Mouse (Mus musculus): ENCODE measurements around the gene Actr8. TPM values are rescaled to one million over a fixed set of nuclear protein-coding genes. Genes with fewer than 3 reads are reported as not detected.
A peak's percentile ranks its signal among the peaks of the same experiment; 100 is the strongest.

Actr8 gene
- 43.1 and 44.0 TPM in 2 replicates for polyA plus RNA-seq (2014; fragmentation: Nextera tagmentation; extraction: Ambion mirVana)

- WGBS, result 1% methylated on average over 43 of the region's 44 CpGs
- peaks cover 58% of the 10 kb centered on the region for H3K36me3 ChIP-seq (ENCODE audit: control insufficient read depth, insufficient read depth, low read length)
These were observed at the start of gene Actr8 for GRCm38 (mm10) chr14:29978254-29979204. TSS of gene Actr8 (plus strand) at chr14:29978337.

GRCm38 (mm10) chr14:29928966-29929365 is 49.2 kb upstream of the Actr8 start:
- Histone ChIP-seq H3K27ac (replicated peaks in 1 of 2; ENCODE audit: control insufficient read depth in 1 of 2, insufficient read depth in 1 of 2, low read depth in 2 of 2, low read length in 2 of 2) (no peak overlapping the region), H3K4me2 (ENCODE audit: low read length) (no peak overlapping the region), H3K27me3 (ENCODE audit: control insufficient read depth, insufficient read depth, low read length) (no peaks in the 10 kb centered on the region), H3K4me1 (ENCODE audit: control insufficient read depth in 2 of 2, insufficient read depth in 2 of 2, low read length in 2 of 2) (no peaks in the 10 kb centered on the region), H3K9me3 (ENCODE audit: control insufficient read depth, low read length) (peaks cover 5% of the 10 kb centered on the region; the same call in 1 of the 2 replicates), H3K9ac (ENCODE audit: low read length) (no peak overlapping the region), H3K4me3 (ENCODE audit: control insufficient read depth in 1 of 2, insufficient read depth in 1 of 2, low read depth in 1 of 2, low read length in 2 of 2) (no peak overlapping the region), H3K36me3 (ENCODE audit: control insufficient read depth, insufficient read depth, low read length) (no peaks in the 10 kb centered on the region)
- no peak for ATAC-seq (ENCODE audit: insufficient number of reproducible peaks, insufficient read depth, low FRiP score, low read depth)
- WGBS, result 57% methylated on average over 4 of the region's 4 CpGs

More at GRCm38 (mm10) chr14:29978254-29979204, at the start of gene Actr8:
- no peaks in the 10 kb centered on the region for H3K27me3 ChIP-seq (ENCODE audit: control insufficient read depth, insufficient read depth, low read length)
- no peaks in the 10 kb centered on the region for H3K9me3 ChIP-seq (ENCODE audit: control insufficient read depth, low read length)
- peak within 1 kb of the TSS; percentile 80 to 93 for H3K27ac ChIP-seq (replicated peaks in 1 of 2; ENCODE audit: control insufficient read depth in 1 of 2, insufficient read depth in 1 of 2, low read depth in 2 of 2, low read length in 2 of 2)
- peaks cover 5 to 7% of the 10 kb centered on the region in 2 experiments; a peak in 1 of 4 replicates for H3K4me1 ChIP-seq (ENCODE audit: control insufficient read depth in 2 of 2, insufficient read depth in 2 of 2, low read length in 2 of 2)
- peak; percentile 91 for ATAC-seq (ENCODE audit: insufficient number of reproducible peaks, insufficient read depth, low FRiP score, low read depth)
- peak within 1 kb of the TSS; percentile 85 for H3K4me2 ChIP-seq (ENCODE audit: low read length)
- peak within 1 kb of the TSS; percentile 79 for H3K9ac ChIP-seq (ENCODE audit: low read length)
- H3K4me3 ChIP-seq (ENCODE audit: control insufficient read depth in 1 of 2, insufficient read depth in 1 of 2, low read depth in 1 of 2, low read length in 2 of 2), result peak within 1 kb of the TSS; percentile 58 to 89

- no peak overlapping the region for H3K9ac ChIP-seq (ENCODE audit: low read length)
- no peaks in the 10 kb centered on the region for H3K9me3 ChIP-seq (ENCODE audit: control insufficient read depth, low read length)
- H3K36me3 ChIP-seq (ENCODE audit: control insufficient read depth, insufficient read depth, low read length), result no peaks in the 10 kb centered on the region
- 57% methylated on average over 5 of the region's 5 CpGs for WGBS
- 0 out of 2 replicates have a peak, but pooled peaks cover 4% of the 10 kb centered on the region for H3K27me3 ChIP-seq (ENCODE audit: control insufficient read depth, insufficient read depth, low read length)
- peaks cover 3 to 9% of the 10 kb centered on the region in 2 experiments; a peak in 3 of 4 replicates for H3K4me1 ChIP-seq (ENCODE audit: control insufficient read depth in 2 of 2, insufficient read depth in 2 of 2, low read length in 2 of 2)
- H3K4me3 ChIP-seq (ENCODE audit: control insufficient read depth in 1 of 2, insufficient read depth in 1 of 2, low read depth in 1 of 2, low read length in 2 of 2), result no peak overlapping the region
- no peak for ATAC-seq (ENCODE audit: insufficient number of reproducible peaks, insufficient read depth, low FRiP score, low read depth)
- no peak overlapping the region for H3K27ac ChIP-seq (replicated peaks in 1 of 2; ENCODE audit: control insufficient read depth in 1 of 2, insufficient read depth in 1 of 2, low read depth in 2 of 2, low read length in 2 of 2)
- no peak overlapping the region for H3K4me2 ChIP-seq (ENCODE audit: low read length)
These were observed 42.6 kb upstream of the Actr8 start for GRCm38 (mm10) chr14:29935516-29935915.

GRCm38 (mm10) chr14:29937466-29937865 is 40.7 kb upstream of the Actr8 start:
- H3K4me3 ChIP-seq (ENCODE audit: control insufficient read depth in 1 of 2, insufficient read depth in 1 of 2, low read depth in 1 of 2, low read length in 2 of 2), result no peak overlapping the region
- H3K4me2 ChIP-seq (ENCODE audit: low read length), result no peak overlapping the region
- H3K27ac ChIP-seq (replicated peaks in 1 of 2; ENCODE audit: control insufficient read depth in 1 of 2, insufficient read depth in 1 of 2, low read depth in 2 of 2, low read length in 2 of 2), result no peak overlapping the region
- H3K36me3 ChIP-seq (ENCODE audit: control insufficient read depth, insufficient read depth, low read length), result no peaks in the 10 kb centered on the region
- 86% methylated on average over 15 of the region's 15 CpGs for WGBS
- peaks cover 3 to 9% of the 10 kb centered on the region in 2 experiments; a peak in 3 of 4 replicates for H3K4me1 ChIP-seq (ENCODE audit: control insufficient read depth in 2 of 2, insufficient read depth in 2 of 2, low read length in 2 of 2)
- peaks cover 16% of the 10 kb centered on the region; the same call in 1 of the 2 replicates for H3K27me3 ChIP-seq (ENCODE audit: control insufficient read depth, insufficient read depth, low read length)
- H3K9ac ChIP-seq (ENCODE audit: low read length), result no peak overlapping the region
- H3K9me3 ChIP-seq (ENCODE audit: control insufficient read depth, low read length), result no peaks in the 10 kb centered on the region
- no peak for ATAC-seq (ENCODE audit: insufficient number of reproducible peaks, insufficient read depth, low FRiP score, low read depth)

GRCm38 (mm10) chr14:29939600-29940312 is 38.4 kb upstream of the Actr8 start:
- no peak for ATAC-seq (ENCODE audit: insufficient number of reproducible peaks, insufficient read depth, low FRiP score, low read depth)
- Histone ChIP-seq H3K9ac (ENCODE audit: low read length) (no peak overlapping the region), H3K4me2 (ENCODE audit: low read length) (peak overlapping the region; percentile 23; the same call in 1 of the 2 replicates), H3K27me3 (ENCODE audit: control insufficient read depth, insufficient read depth, low read length) (peaks cover 16% of the 10 kb centered on the region; the same call in 1 of the 2 replicates), H3K4me1 (ENCODE audit: control insufficient read depth in 2 of 2, insufficient read depth in 2 of 2, low read length in 2 of 2) (peaks cover 3 to 9% of the 10 kb centered on the region in 2 experiments; a peak in 3 of 4 replicates), H3K9me3 (ENCODE audit: control insufficient read depth, low read length) (no peaks in the 10 kb centered on the region), H3K27ac (replicated peaks in 1 of 2; ENCODE audit: control insufficient read depth in 1 of 2, insufficient read depth in 1 of 2, low read depth in 2 of 2, low read length in 2 of 2) (no peak overlapping the region), H3K4me3 (ENCODE audit: control insufficient read depth in 1 of 2, insufficient read depth in 1 of 2, low read depth in 1 of 2, low read length in 2 of 2) (no peak overlapping the region), H3K36me3 (ENCODE audit: control insufficient read depth, insufficient read depth, low read length) (no peaks in the 10 kb centered on the region)
- WGBS, result 32% methylated on average over 20 of the region's 20 CpGs

GRCm38 (mm10) chr14:29940313-29940812 is 37.8 kb upstream of the Actr8 start:
- 4% methylated on average over 10 of the region's 10 CpGs for WGBS
- H3K27me3 ChIP-seq (ENCODE audit: control insufficient read depth, insufficient read depth, low read length), result peaks cover 16% of the 10 kb centered on the region; the same call in 1 of the 2 replicates
- peak overlapping the region; percentile 23; the same call in 1 of the 2 replicates for H3K4me2 ChIP-seq (ENCODE audit: low read length)

GRCm38 (mm10) chr14:29940877-29941276 is 37.3 kb upstream of the Actr8 start:
- peaks cover 3 to 9% of the 10 kb centered on the region in 2 experiments; a peak in 3 of 4 replicates for H3K4me1 ChIP-seq (ENCODE audit: control insufficient read depth in 2 of 2, insufficient read depth in 2 of 2, low read length in 2 of 2)
- ATAC-seq (ENCODE audit: insufficient number of reproducible peaks, insufficient read depth, low FRiP score, low read depth), result no peak
- no peak overlapping the region for H3K4me2 ChIP-seq (ENCODE audit: low read length)
- 18% methylated on average over 2 of the region's 2 CpGs for WGBS
- H3K36me3 ChIP-seq (ENCODE audit: control insufficient read depth, insufficient read depth, low read length), result no peaks in the 10 kb centered on the region
- H3K27me3 ChIP-seq (ENCODE audit: control insufficient read depth, insufficient read depth, low read length), result peaks cover 16% of the 10 kb centered on the region; the same call in 1 of the 2 replicates
- no peaks in the 10 kb centered on the region for H3K9me3 ChIP-seq (ENCODE audit: control insufficient read depth, low read length)
- no peak overlapping the region for H3K9ac ChIP-seq (ENCODE audit: low read length)
- no peak overlapping the region for H3K27ac ChIP-seq (replicated peaks in 1 of 2; ENCODE audit: control insufficient read depth in 1 of 2, insufficient read depth in 1 of 2, low read depth in 2 of 2, low read length in 2 of 2)
- no peak overlapping the region for H3K4me3 ChIP-seq (ENCODE audit: control insufficient read depth in 1 of 2, insufficient read depth in 1 of 2, low read depth in 1 of 2, low read length in 2 of 2)

More at GRCm38 (mm10) chr14:29940313-29940812, 37.8 kb upstream of the Actr8 start:
- no peaks in the 10 kb centered on the region for H3K9me3 ChIP-seq (ENCODE audit: control insufficient read depth, low read length)
- no peaks in the 10 kb centered on the region for H3K36me3 ChIP-seq (ENCODE audit: control insufficient read depth, insufficient read depth, low read length)
- ATAC-seq (ENCODE audit: insufficient number of reproducible peaks, insufficient read depth, low FRiP score, low read depth), result no peak
- H3K9ac ChIP-seq (ENCODE audit: low read length), result no peak overlapping the region
- peaks cover 3 to 9% of the 10 kb centered on the region in 2 experiments; a peak in 3 of 4 replicates for H3K4me1 ChIP-seq (ENCODE audit: control insufficient read depth in 2 of 2, insufficient read depth in 2 of 2, low read length in 2 of 2)
- H3K4me3 ChIP-seq (ENCODE audit: control insufficient read depth in 1 of 2, insufficient read depth in 1 of 2, low read depth in 1 of 2, low read length in 2 of 2), result no peak overlapping the region
- H3K27ac ChIP-seq (replicated peaks in 1 of 2; ENCODE audit: control insufficient read depth in 1 of 2, insufficient read depth in 1 of 2, low read depth in 2 of 2, low read length in 2 of 2), result no peak overlapping the region

Data from heart, embryonic 14.5 days (tissue).